Mouse (Mus musculus) ES-E14 (cell line): ENCODE measurements around the gene Trim17. TPM values are rescaled to one million over a fixed set of nuclear protein-coding genes. Genes with fewer than 3 reads are reported as not detected.
A peak's percentile ranks its signal among the peaks of the same experiment; 100 is the strongest.

Experiments used
- DNase-seq: peaks from one replicate; pipeline ENCODE4 v3.0.0-alpha.2; 2013; ENCODE audit warnings: low read depth, low spot score
- H3K27ac ChIP-seq: 2 replicates; pipeline ENCODE4 v1.5.1; 2012; ENCODE audit warnings: low read depth, mild to moderate bottlenecking, low read length, moderate library complexity, mixed read lengths; ENCODE audit not compliant: poor library complexity, insufficient read depth, severe bottlenecking
- H3K36me3 ChIP-seq: 2 replicates; pipeline ENCODE4 v1.6.1; 2012; ENCODE audit warnings: mild to moderate bottlenecking, low read length, moderate library complexity, mixed read lengths; ENCODE audit not compliant: control insufficient read depth, poor library complexity, insufficient read depth, severe bottlenecking
- H3K4me1 ChIP-seq, 2 experiments: fragments of 150-350 bp in 1 of 2; sonication (generic) in 1 of 2; 2 replicates each; pipeline ENCODE4 v1.6.1; 2012; ENCODE audit warnings: low read length in 2 of 2, mild to moderate bottlenecking in 1 of 2, mixed read lengths in 1 of 2; ENCODE audit not compliant: control insufficient read depth in 2 of 2, insufficient read depth in 2 of 2, poor library complexity in 1 of 2
- H3K4me3 ChIP-seq, 2 experiments: fragments of 150-350 bp in 1 of 2; sonication (generic) in 1 of 2; 2 replicates each; pipeline ENCODE4 v1.5.1; 2012; ENCODE audit warnings: low read length in 2 of 2, low read depth in 1 of 2, mild to moderate bottlenecking in 1 of 2, mixed read lengths in 1 of 2; ENCODE audit not compliant: insufficient read depth in 1 of 2, poor library complexity in 1 of 2, severe bottlenecking in 1 of 2
- H3K9ac ChIP-seq: 2 replicates; pipeline ENCODE4 v1.6.1; 2012; ENCODE audit warnings: low read depth, mild to moderate bottlenecking, low read length, mixed read lengths; ENCODE audit not compliant: poor library complexity, insufficient read depth, severe bottlenecking
- H3K9me3 ChIP-seq: fragments of 150-350 bp; sonication (generic); 2 replicates; pipeline ENCODE4 v1.6.1; 2012; ENCODE audit warnings: low read depth, mild to moderate bottlenecking, low read length; ENCODE audit not compliant: control insufficient read depth, insufficient read depth
- CHD2 ChIP-seq: IDR thresholded peaks from 2 replicates; pipeline ENCODE4 v1.6.1; 2014; ENCODE audit warnings: mild to moderate bottlenecking, low read depth, low read length, inconsistent platforms
- HCFC1 ChIP-seq: IDR thresholded peaks from 2 replicates; pipeline ENCODE4 v1.6.1; 2012; ENCODE audit warnings: low read length, inconsistent platforms, borderline replicate concordance; ENCODE audit not compliant: insufficient read depth
- MAFK ChIP-seq: IDR thresholded peaks from 2 replicates; pipeline ENCODE4 v1.6.1; 2014; ENCODE audit warnings: mild to moderate bottlenecking, low read depth, low read length, inconsistent platforms; ENCODE audit not compliant: insufficient read depth
- ZC3H11A ChIP-seq: IDR thresholded peaks from 2 replicates; pipeline ENCODE4 v1.6.1; 2012; ENCODE audit warnings: low read depth, mild to moderate bottlenecking, inconsistent platforms, low read length, borderline replicate concordance
- ZNF384 ChIP-seq: IDR thresholded peaks from 2 replicates; pipeline ENCODE4 v1.6.1; 2012; ENCODE audit warnings: low read depth, low read length, inconsistent platforms
- in situ Hi-C, 2 experiments: fragments of 600-800 bp; cut with MboI; formaldehyde crosslinking; loops; one replicate each; pipeline ENCODE4 v1.15.1; 2025; ENCODE audit warnings: low sequenced_read_pairs in 2 of 2, inconsistent platforms in 1 of 2; ENCODE audit not compliant: unreplicated experiment in 2 of 2
- total RNA-seq: library from RNA; depleted of rRNA; stranded (reverse); fragments of 300-350 nt; gene quantifications from 2 replicates; pipeline ENCODE4 v1.2.3, GENCODE M21; 2012

Trim17 gene
- total RNA-seq, 1 experiment: 0.40 TPM

DNA sequence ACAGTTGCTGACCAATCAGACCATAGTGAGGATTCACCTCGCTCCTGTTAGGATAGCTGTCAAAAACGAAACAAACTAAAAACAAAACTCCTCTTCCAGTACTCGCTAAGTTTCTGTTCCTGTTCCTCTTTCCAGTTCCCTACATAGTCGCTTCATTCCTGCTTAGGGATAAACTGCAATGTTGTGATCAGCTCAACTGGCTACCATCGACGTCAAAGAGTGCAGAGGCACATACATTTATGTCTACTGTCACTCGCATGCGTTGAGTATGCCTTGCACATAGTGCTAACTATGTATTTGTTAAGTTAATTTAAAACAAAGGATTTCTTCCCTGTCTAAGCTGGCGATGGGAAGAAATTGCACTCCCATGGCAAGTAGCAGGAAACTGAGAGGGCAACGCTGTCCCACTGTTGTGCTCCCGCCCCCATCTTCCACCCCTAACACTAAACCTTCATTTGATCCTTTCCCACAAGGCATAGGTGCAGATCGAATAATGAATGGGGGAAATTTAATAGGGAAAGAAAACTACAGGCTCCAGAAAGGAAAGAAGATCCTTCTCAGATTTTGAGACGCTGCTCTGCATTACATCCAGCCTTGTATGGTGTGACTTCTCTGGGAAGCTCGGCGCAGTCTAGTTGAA is 4.8 kb downstream of the Trim17 start:
- no peak for DNase-seq
- Histone ChIP-seq H3K4me3 (0 out of 4 replicates have a peak overlapping the region, but pooled peaks of 1 of the 2 experiments have one; percentile 44), H3K4me1 (peaks cover 0 to 3% of the 10 kb centered on the region in 2 experiments; a peak in 2 of 4 replicates), H3K27ac (no peak overlapping the region), H3K36me3 (peaks cover 5% of the 10 kb centered on the region; the same call in 1 of the 2 replicates), H3K9me3 (no peaks in the 10 kb centered on the region), H3K9ac (no peak overlapping the region)
- TF ChIP-seq HCFC1 (no peak), CHD2 (no peak), ZNF384 (no peak), MAFK (no peak), ZC3H11A (no peak)
- in situ Hi-C loops: no loop called here

DNA sequence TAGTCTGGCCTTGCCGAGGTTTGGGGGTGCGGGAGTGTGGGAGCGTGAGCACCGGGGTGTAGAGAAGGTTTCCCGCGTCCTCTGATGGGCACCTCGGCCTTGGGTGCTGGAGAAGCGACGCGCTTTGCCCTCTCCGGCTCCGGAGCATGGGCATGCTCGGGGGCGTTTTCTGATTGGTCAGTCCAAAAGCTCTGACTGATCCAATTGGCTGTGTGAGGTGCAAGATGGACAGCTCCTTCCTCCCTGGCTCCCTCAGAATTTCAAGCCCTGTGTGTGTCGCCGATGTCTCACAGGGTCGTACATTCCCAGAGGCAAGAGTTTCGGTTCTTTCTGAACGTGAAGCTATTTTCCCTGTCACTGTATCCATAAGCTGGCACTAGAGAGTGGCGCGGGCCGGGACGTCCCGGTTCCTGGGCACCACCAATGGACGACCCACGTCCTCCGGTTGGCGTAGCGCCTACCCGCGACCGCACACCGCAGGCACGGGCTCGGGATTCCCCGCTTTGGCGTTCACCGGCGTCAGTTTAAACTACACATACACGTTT is 5.5 kb downstream of the Trim17 start:
- TF ChIP-seq ZNF384 (no peak), MAFK (no peak)
- no peak overlapping the region; the same call in 1 of the 2 replicates for H3K9ac ChIP-seq
- H3K36me3 ChIP-seq: peaks cover 5% of the 10 kb centered on the region; the same call in 1 of the 2 replicates
- no peak for DNase-seq
- H3K9me3 ChIP-seq: no peaks in the 10 kb centered on the region
- no peak overlapping the region for H3K27ac ChIP-seq
- H3K4me3 ChIP-seq: peak overlapping the region; percentile 60 to 73
- in situ Hi-C loops: no loop called here
- peaks cover 3% of the 10 kb centered on the region in 2 experiments; a peak in 2 of 4 replicates for H3K4me1 ChIP-seq

DNA sequence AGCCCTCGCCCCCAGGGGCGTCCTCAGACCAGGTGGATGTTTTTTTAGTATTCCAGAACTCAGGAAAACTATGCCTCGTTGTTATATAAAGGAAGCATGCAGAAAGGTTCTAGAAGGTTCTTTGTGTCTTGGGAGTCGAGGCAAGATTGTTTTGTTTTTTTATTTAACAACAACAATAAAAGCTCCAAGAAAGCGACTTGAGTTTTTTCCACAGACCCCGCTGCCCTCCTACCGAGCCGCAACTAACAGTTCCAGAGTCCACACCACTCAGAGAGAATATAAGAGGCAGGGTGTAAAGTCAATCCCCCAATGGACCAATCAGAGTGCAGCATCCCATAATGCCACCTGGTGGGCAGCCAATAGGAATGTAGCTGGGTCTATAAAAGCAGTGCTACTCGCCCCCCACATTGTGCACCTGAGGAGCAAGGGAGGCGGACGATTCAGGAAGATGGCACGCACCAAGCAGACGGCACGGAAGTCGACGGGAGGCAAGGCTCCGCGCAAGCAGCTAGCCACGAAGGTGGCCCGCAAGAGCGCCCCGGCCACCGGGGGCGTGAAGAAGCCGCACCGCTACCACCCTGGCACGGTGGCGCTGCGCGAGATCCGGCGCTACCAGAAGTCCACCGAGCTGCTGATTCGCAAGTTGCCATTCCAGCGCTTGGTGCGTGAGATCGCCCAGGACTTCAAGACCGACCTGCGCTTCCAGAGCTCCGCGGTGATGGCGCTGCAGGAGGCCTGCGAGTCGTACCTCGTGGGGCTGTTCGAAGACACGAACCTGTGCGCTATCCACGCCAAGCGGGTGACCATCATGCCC is 7.1 kb downstream of the Trim17 start:
- no peak for DNase-seq
- peak overlapping the region; percentile 3 for H3K9ac ChIP-seq
- H3K4me3 ChIP-seq: peak overlapping the region; percentile 48 to 61
- peaks cover 0 to 7% of the 10 kb centered on the region in 2 experiments; a peak in 2 of 4 replicates for H3K4me1 ChIP-seq
- no peak overlapping the region for H3K27ac ChIP-seq
- in situ Hi-C loops: no loop called here
- no peaks in the 10 kb centered on the region for H3K9me3 ChIP-seq
- no peak for TF ChIP-seq HCFC1
- peak; percentile 51; the same call in 1 of the 2 replicates for TF ChIP-seq CHD2
- no peak for TF ChIP-seq ZC3H11A
- TF ChIP-seq ZNF384: no peak
- no peak for TF ChIP-seq MAFK
- peaks cover 5% of the 10 kb centered on the region; the same call in 1 of the 2 replicates for H3K36me3 ChIP-seq

DNA sequence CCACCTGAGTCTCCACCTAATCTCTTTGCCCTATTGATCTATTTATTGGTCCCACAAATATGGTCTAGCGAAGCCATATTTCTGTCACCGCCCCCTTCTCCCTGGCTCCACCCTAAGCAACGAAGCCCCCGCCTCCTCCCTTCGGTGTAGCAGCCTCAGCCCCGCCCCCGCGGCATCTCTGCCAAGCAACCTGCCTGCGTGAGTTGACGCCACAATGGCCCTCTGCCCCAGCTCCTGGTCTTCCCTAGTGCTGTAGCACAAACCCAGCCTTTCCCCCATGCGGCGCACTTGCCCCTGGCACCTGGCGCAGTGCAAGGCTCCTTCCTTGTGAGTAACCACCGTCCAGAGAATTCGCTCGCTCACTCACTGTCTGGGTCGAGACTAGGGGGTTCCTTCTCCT is 9.1 kb downstream of the Trim17 start:
- Histone ChIP-seq H3K9me3 (no peaks in the 10 kb centered on the region), H3K27ac (no peak overlapping the region), H3K4me3 (0 out of 4 replicates have a peak overlapping the region, but pooled peaks of 1 of the 2 experiments have one; percentile 7), H3K4me1 (peaks cover 0 to 9% of the 10 kb centered on the region in 2 experiments; a peak in 2 of 4 replicates), H3K36me3 (no peaks in the 10 kb centered on the region), H3K9ac (no peak overlapping the region)
- in situ Hi-C loops: no loop called here
- TF ChIP-seq MAFK (no peak), CHD2 (no peak), ZC3H11A (no peak), HCFC1 (no peak), ZNF384 (no peak)
- no peak for DNase-seq
